ENCODE assay signal across 11 mouse cellular contexts in genomic region chr12:33497319-33497892, GRCm38 (mm10).
DNase-seq lines count a peak whose midpoint lies in the region; ATAC-seq and TF ChIP-seq lines count a peak whose summit lies in the region.
"Had no signal": no experiment of that assay in that cellular context is flagged by ENCODE, and none has a peak within 500 bp of the region (broad histone marks: within the 10 kb centered on the region; RNA-seq: fewer than 3 reads in every experiment).

No protein-coding gene starts in this region.

- no peaks in the 10 kb centered on the region for H3K9me3 ChIP-seq in forebrain, postnatal 0 days (ENCODE audit: low read length)
- H3K9me3 ChIP-seq in forebrain, embryonic 11.5 days (ENCODE audit: control insufficient read depth, low read length) = no peaks in the 10 kb centered on the region
- H3K9me3 ChIP-seq in liver, embryonic 12.5 days (replicated peaks) = no peaks in the 10 kb centered on the region
- H3K9me3 ChIP-seq: embryonic facial prominence, embryonic 13.5 days; limb, embryonic 15.5 days; midbrain, embryonic 12.5 days had no signal

- peak; percentile 18 for DNase-seq in forebrain, postnatal 0 days
- DNase-seq in forebrain, embryonic 11.5 days (ENCODE audit: low spot score) = no peak
- peak; percentile 28 for DNase-seq in layer of hippocampus, adult 11-12 months (ENCODE audit: low spot score)
- no peak for DNase-seq in layer of hippocampus, postnatal 25 days (ENCODE audit: extremely low spot score in 1 of 2, low spot score in 1 of 2)
- DNase-seq in adrenal gland, postnatal 14 days = no peak

- H3K36me3 ChIP-seq in forebrain, postnatal 0 days (ENCODE audit: insufficient read depth) = no peaks in the 10 kb centered on the region
- no peaks in the 10 kb centered on the region for H3K36me3 ChIP-seq in forebrain, embryonic 11.5 days (ENCODE audit: control insufficient read depth, insufficient read depth, low read length)
- H3K36me3 ChIP-seq in liver, embryonic 12.5 days = no peaks in the 10 kb centered on the region
- H3K36me3 ChIP-seq: embryonic facial prominence, embryonic 13.5 days; limb, embryonic 15.5 days; midbrain, embryonic 12.5 days had no signal

- no peak overlapping the region for H3K4me2 ChIP-seq in forebrain, postnatal 0 days (ENCODE audit: low read depth)
- H3K4me2 ChIP-seq in forebrain, embryonic 11.5 days (ENCODE audit: low read depth, low read length, severe bottlenecking) = no peak overlapping the region
- H3K4me2 ChIP-seq in liver, embryonic 12.5 days = no peak overlapping the region
- H3K4me2 ChIP-seq: embryonic facial prominence, embryonic 13.5 days; limb, embryonic 15.5 days; midbrain, embryonic 12.5 days had no signal

- no peak overlapping the region for H3K9ac ChIP-seq in forebrain, postnatal 0 days
- no peak overlapping the region for H3K9ac ChIP-seq in forebrain, embryonic 11.5 days (ENCODE audit: low read length)
- no peak overlapping the region for H3K9ac ChIP-seq in liver, embryonic 12.5 days
- H3K9ac ChIP-seq: embryonic facial prominence, embryonic 13.5 days; limb, embryonic 15.5 days; midbrain, embryonic 12.5 days had no signal

- H3K27me3 ChIP-seq in forebrain, postnatal 0 days (ENCODE audit: insufficient read depth, low read length) = no peaks in the 10 kb centered on the region
- no peaks in the 10 kb centered on the region for H3K27me3 ChIP-seq in forebrain, embryonic 11.5 days (ENCODE audit: control insufficient read depth, insufficient read depth, low read length)
- H3K27me3 ChIP-seq in liver, embryonic 12.5 days (replicated peaks) = no peaks in the 10 kb centered on the region
- H3K27me3 ChIP-seq: embryonic facial prominence, embryonic 13.5 days; limb, embryonic 15.5 days; midbrain, embryonic 12.5 days had no signal

- H3K27ac ChIP-seq in forebrain, postnatal 0 days (ENCODE audit: low read depth, low read length) = no peak overlapping the region
- H3K27ac ChIP-seq in forebrain, embryonic 11.5 days (ENCODE audit: low read depth, low read length) = no peak overlapping the region
- no peak overlapping the region for H3K27ac ChIP-seq in liver, embryonic 12.5 days
- H3K27ac ChIP-seq: embryonic facial prominence, embryonic 13.5 days; limb, embryonic 15.5 days; midbrain, embryonic 12.5 days had no signal

- H3K4me3 ChIP-seq in forebrain, postnatal 0 days (ENCODE audit: low read depth, low read length) = no peak overlapping the region
- H3K4me3 ChIP-seq in forebrain, embryonic 11.5 days (ENCODE audit: low read depth, low read length) = no peak overlapping the region
- H3K4me3 ChIP-seq in liver, embryonic 12.5 days = no peak overlapping the region
- H3K4me3 ChIP-seq: embryonic facial prominence, embryonic 13.5 days; limb, embryonic 15.5 days; midbrain, embryonic 12.5 days had no signal

- TF ChIP-seq CTCF in forebrain, postnatal 0 days (IDR thresholded peaks at IDR 0.05; ENCODE audit: low read depth) = peak; percentile 25; the same call in 1 of the 2 replicates

- 52% methylated on average over 11 of the region's 11 CpGs for WGBS in forebrain, postnatal 0 days
- WGBS in forebrain, embryonic 11.5 days = 83% methylated on average over 11 of the region's 11 CpGs
- WGBS in liver, embryonic 12.5 days (ENCODE audit: insufficient replicate concordance) = 54% methylated on average over 11 of the region's 11 CpGs

- no peak for ATAC-seq in forebrain, postnatal 0 days
- ATAC-seq in forebrain, embryonic 11.5 days (replicated peaks; ENCODE audit: low FRiP score) = no peak
- peak; percentile 62 for ATAC-seq in common myeloid progenitor, adult 5-6 weeks (replicated peaks; ENCODE audit: low read depth, poor library complexity, severe bottlenecking)
- ATAC-seq in megakaryocyte-erythroid progenitor cell, adult 5-6 weeks (replicated peaks; ENCODE audit: low FRiP score, low TSS enrichment, poor library complexity, severe bottlenecking) = 0 out of 2 replicates have a peak, but pooled peaks have one; percentile 52
- ATAC-seq in liver, embryonic 12.5 days = no peak

- H3K4me1 ChIP-seq in forebrain, postnatal 0 days (ENCODE audit: insufficient read depth) = no peaks in the 10 kb centered on the region
- no peaks in the 10 kb centered on the region for H3K4me1 ChIP-seq in forebrain, embryonic 11.5 days (replicated peaks; ENCODE audit: control insufficient read depth, insufficient read depth, low read length)
- no peaks in the 10 kb centered on the region for H3K4me1 ChIP-seq in liver, embryonic 12.5 days
- H3K4me1 ChIP-seq: embryonic facial prominence, embryonic 13.5 days; limb, embryonic 15.5 days; midbrain, embryonic 12.5 days had no signal

Comparison
In these comparisons a context has a peak if more than half of its experiments do, and no peak if none do; other contexts are left out.
1. DNase-seq: peak in forebrain, postnatal 0 days (single experiment) and layer of hippocampus, adult 11-12 months (single experiment); none in forebrain, embryonic 11.5 days (single experiment), layer of hippocampus, postnatal 25 days (0 of 2) and adrenal gland, postnatal 14 days (single experiment).
2. ATAC-seq: peak in common myeloid progenitor, adult 5-6 weeks (single experiment) and megakaryocyte-erythroid progenitor cell, adult 5-6 weeks (single experiment); none in forebrain, postnatal 0 days (single experiment), forebrain, embryonic 11.5 days (single experiment) and liver, embryonic 12.5 days (single experiment).